Mouse (Mus musculus): ENCODE results near the gene Tmem97. TPM values are rescaled to one million over a fixed set of nuclear protein-coding genes. Genes with fewer than 3 reads are reported as not detected.
"Not testable (repeated sequence)": the region's sequence is repeated elsewhere in the genome, so short reads cannot be mapped to it uniquely, and the experiment has no call there.

Tmem97 gene
- polyA plus RNA-seq, 1 experiment from 2014 or later: 44.0 TPM

GRCm38 (mm10) chr11:78536690-78537084 lies 13.9 kb downstream of the Tmem97 start:
- peak overlapping the region; percentile 86 for H3K4me2 ChIP-seq (ENCODE audit: low read length)
- H3K4me1 ChIP-seq (ENCODE audit: control insufficient read depth, insufficient read depth, low read depth, low read length): peaks cover 26% of the 10 kb centered on the region
- H3K4me3 ChIP-seq (ENCODE audit: low read length): peak overlapping the region; percentile 59
- peak overlapping the region; percentile 75 for H3K27ac ChIP-seq (ENCODE audit: low read depth, low read length)
- no peaks in the 10 kb centered on the region for H3K9me3 ChIP-seq (ENCODE audit: control insufficient read depth, low read length)
- peak overlapping the region; percentile 73 for H3K9ac ChIP-seq (ENCODE audit: low read depth, low read length)
- peaks cover 10% of the 10 kb centered on the region for H3K36me3 ChIP-seq (ENCODE audit: control insufficient read depth, insufficient read depth, low read length)
- 2% methylated on average over 14 of the region's 14 CpGs for WGBS
- no peak for ATAC-seq
- no peaks in the 10 kb centered on the region for H3K27me3 ChIP-seq (replicated peaks; ENCODE audit: control insufficient read depth, insufficient read depth, low read length)

- Histone ChIP-seq H3K4me1 (ENCODE audit: control insufficient read depth, insufficient read depth, low read depth, low read length) (peaks cover 26% of the 10 kb centered on the region), H3K9me3 (ENCODE audit: control insufficient read depth, low read length) (no peaks in the 10 kb centered on the region), H3K9ac (ENCODE audit: low read depth, low read length) (peak within 1 kb of the TSS; percentile 81), H3K36me3 (ENCODE audit: control insufficient read depth, insufficient read depth, low read length) (peaks cover 8% of the 10 kb centered on the region), H3K4me3 (ENCODE audit: low read length) (peak within 1 kb of the TSS; percentile 59), H3K27ac (ENCODE audit: low read depth, low read length) (peak within 1 kb of the TSS; percentile 89), H3K4me2 (ENCODE audit: low read length) (peak within 1 kb of the TSS; percentile 86), H3K27me3 (replicated peaks; ENCODE audit: control insufficient read depth, insufficient read depth, low read length) (no peaks in the 10 kb centered on the region)
- ATAC-seq: peak; percentile 98
- under 1% methylated on average over 52 of the region's 52 CpGs for WGBS
Measured at GRCm38 (mm10) chr11:78536080-78536689, 14.4 kb downstream of the Tmem97 start, which contains the start of the genes Tnfaip1 and Ift20. Gene Tnfaip1 (minus strand): TSS chr11:78536332. Gene Ift20 (plus strand): TSS chr11:78536361.

GRCm38 (mm10) chr11:78535376-78536079 lies 15.0 kb downstream of the Tmem97 start:
- H3K27ac ChIP-seq (ENCODE audit: low read depth, low read length): peak overlapping the region; percentile 89
- H3K36me3 ChIP-seq (ENCODE audit: control insufficient read depth, insufficient read depth, low read length): peaks cover 3% of the 10 kb centered on the region
- H3K27me3 ChIP-seq (replicated peaks; ENCODE audit: control insufficient read depth, insufficient read depth, low read length): no peaks in the 10 kb centered on the region
- peaks cover 26% of the 10 kb centered on the region for H3K4me1 ChIP-seq (ENCODE audit: control insufficient read depth, insufficient read depth, low read depth, low read length)
- no peaks in the 10 kb centered on the region for H3K9me3 ChIP-seq (ENCODE audit: control insufficient read depth, low read length)
- under 1% methylated on average over 23 of the region's 23 CpGs for WGBS
- 0 out of 2 replicates have a peak, but pooled peaks have one; percentile 1 for ATAC-seq
- H3K4me3 ChIP-seq (ENCODE audit: low read length): peak overlapping the region; percentile 59
- peak overlapping the region; percentile 81 for H3K9ac ChIP-seq (ENCODE audit: low read depth, low read length)
- peak overlapping the region; percentile 67 for H3K4me2 ChIP-seq (ENCODE audit: low read length)

GRCm38 (mm10) chr11:78534516-78534915 lies 16.1 kb downstream of the Tmem97 start:
- no peak overlapping the region for H3K4me3 ChIP-seq (ENCODE audit: low read length)
- H3K27ac ChIP-seq (ENCODE audit: low read depth, low read length): no peak overlapping the region
- ATAC-seq: no peak
- H3K27me3 ChIP-seq (replicated peaks; ENCODE audit: control insufficient read depth, insufficient read depth, low read length): no peaks in the 10 kb centered on the region
- H3K4me1 ChIP-seq (ENCODE audit: control insufficient read depth, insufficient read depth, low read depth, low read length): peaks cover 26% of the 10 kb centered on the region
- H3K4me2 ChIP-seq (ENCODE audit: low read length): peak overlapping the region; percentile 67
- 90% methylated on average over 4 of the region's 4 CpGs for WGBS
- H3K36me3 ChIP-seq (ENCODE audit: control insufficient read depth, insufficient read depth, low read length): peaks cover 8% of the 10 kb centered on the region; the same call in 1 of the 2 replicates
- no peaks in the 10 kb centered on the region for H3K9me3 ChIP-seq (ENCODE audit: control insufficient read depth, low read length)
- no peak overlapping the region for H3K9ac ChIP-seq (ENCODE audit: low read depth, low read length)

GRCm38 (mm10) chr11:78531515-78531914 lies 19.1 kb downstream of the Tmem97 start:
- H3K4me1 ChIP-seq (ENCODE audit: control insufficient read depth, insufficient read depth, low read depth, low read length): peaks cover 15% of the 10 kb centered on the region
- WGBS: 93% methylated on average over 10 of the region's 10 CpGs
- not testable (repeated sequence) for H3K9ac ChIP-seq (ENCODE audit: low read depth, low read length); H3K27ac ChIP-seq (ENCODE audit: low read depth, low read length); H3K4me3 ChIP-seq (ENCODE audit: low read length); H3K9me3 ChIP-seq (ENCODE audit: control insufficient read depth, low read length); ATAC-seq; H3K27me3 ChIP-seq (replicated peaks; ENCODE audit: control insufficient read depth, insufficient read depth, low read length); H3K4me2 ChIP-seq (ENCODE audit: low read length)
- H3K36me3 ChIP-seq (ENCODE audit: control insufficient read depth, insufficient read depth, low read length): peaks cover 29% of the 10 kb centered on the region

- Histone ChIP-seq H3K4me3 (ENCODE audit: low read length) (no peak overlapping the region), H3K27me3 (replicated peaks; ENCODE audit: control insufficient read depth, insufficient read depth, low read length) (no peaks in the 10 kb centered on the region), H3K36me3 (ENCODE audit: control insufficient read depth, insufficient read depth, low read length) (peaks cover 33% of the 10 kb centered on the region), H3K4me1 (ENCODE audit: control insufficient read depth, insufficient read depth, low read depth, low read length) (peaks cover 15% of the 10 kb centered on the region), H3K27ac (ENCODE audit: low read depth, low read length) (peak overlapping the region; percentile 39; the same call in 1 of the 2 replicates), H3K9ac (ENCODE audit: low read depth, low read length) (no peak overlapping the region), H3K4me2 (ENCODE audit: low read length) (no peak overlapping the region), H3K9me3 (ENCODE audit: control insufficient read depth, low read length) (no peaks in the 10 kb centered on the region)
- 77% methylated on average over 6 of the region's 6 CpGs for WGBS
- no peak for ATAC-seq
Measured at GRCm38 (mm10) chr11:78531046-78531445, 19.5 kb downstream of the Tmem97 start.

- peaks cover 43% of the 10 kb centered on the region for H3K36me3 ChIP-seq (ENCODE audit: control insufficient read depth, insufficient read depth, low read length)
Measured at GRCm38 (mm10) chr11:78530001-78530400, 20.6 kb downstream of the Tmem97 start.

GRCm38 (mm10) chr11:78528714-78529113 lies 21.9 kb downstream of the Tmem97 start:
- no peak for ATAC-seq
- H3K4me3 ChIP-seq (ENCODE audit: low read length): no peak overlapping the region
- H3K36me3 ChIP-seq (ENCODE audit: control insufficient read depth, insufficient read depth, low read length): peaks cover 49% of the 10 kb centered on the region
- no peaks in the 10 kb centered on the region for H3K9me3 ChIP-seq (ENCODE audit: control insufficient read depth, low read length)
- H3K27me3 ChIP-seq (replicated peaks; ENCODE audit: control insufficient read depth, insufficient read depth, low read length): no peaks in the 10 kb centered on the region
- 82% methylated on average over 9 of the region's 9 CpGs for WGBS
- H3K4me2 ChIP-seq (ENCODE audit: low read length): no peak overlapping the region
- H3K27ac ChIP-seq (ENCODE audit: low read depth, low read length): no peak overlapping the region
- H3K4me1 ChIP-seq (ENCODE audit: control insufficient read depth, insufficient read depth, low read depth, low read length): peaks cover 3% of the 10 kb centered on the region; the same call in 1 of the 2 replicates
- no peak overlapping the region for H3K9ac ChIP-seq (ENCODE audit: low read depth, low read length)

More at GRCm38 (mm10) chr11:78530001-78530400, 20.6 kb downstream of the Tmem97 start:
- 94% methylated on average over 12 of the region's 12 CpGs for WGBS
- Histone ChIP-seq H3K4me1 (ENCODE audit: control insufficient read depth, insufficient read depth, low read depth, low read length) (peaks cover 12% of the 10 kb centered on the region), H3K9me3 (ENCODE audit: control insufficient read depth, low read length) (no peaks in the 10 kb centered on the region), H3K4me2 (ENCODE audit: low read length) (no peak overlapping the region), H3K9ac (ENCODE audit: low read depth, low read length) (no peak overlapping the region), H3K27me3 (replicated peaks; ENCODE audit: control insufficient read depth, insufficient read depth, low read length) (no peaks in the 10 kb centered on the region), H3K27ac (ENCODE audit: low read depth, low read length) (no peak overlapping the region), H3K4me3 (ENCODE audit: low read length) (no peak overlapping the region)
- ATAC-seq: no peak

- peaks cover 61% of the 10 kb centered on the region for H3K36me3 ChIP-seq (ENCODE audit: control insufficient read depth, insufficient read depth, low read length)
- WGBS: 62% methylated on average over 2 of the region's 2 CpGs
- H3K4me2 ChIP-seq (ENCODE audit: low read length): no peak overlapping the region
- no peak overlapping the region for H3K9ac ChIP-seq (ENCODE audit: low read depth, low read length)
- H3K4me3 ChIP-seq (ENCODE audit: low read length): no peak overlapping the region
- no peaks in the 10 kb centered on the region for H3K27me3 ChIP-seq (replicated peaks; ENCODE audit: control insufficient read depth, insufficient read depth, low read length)
- 0 out of 2 replicates have a peak overlapping the region, but pooled peaks have one; percentile 13 for H3K27ac ChIP-seq (ENCODE audit: low read depth, low read length)
- H3K4me1 ChIP-seq (ENCODE audit: control insufficient read depth, insufficient read depth, low read depth, low read length): no peaks in the 10 kb centered on the region; the same call in 1 of the 2 replicates
- no peak for ATAC-seq
- H3K9me3 ChIP-seq (ENCODE audit: control insufficient read depth, low read length): no peaks in the 10 kb centered on the region
Measured at GRCm38 (mm10) chr11:78524838-78525237, 25.7 kb downstream of the Tmem97 start.

All from hindbrain, embryonic 16.5 days (tissue).